Mouse (Mus musculus) intestine, embryonic 16.5 days (tissue): ENCODE data around the gene Glce. TPM values are rescaled to one million over a fixed set of nuclear protein-coding genes. Genes with fewer than 3 reads are reported as not detected.

Source experiments
- ATAC-seq: fragments of 200-750 bp; cut with Nextera tagmentation; 2 replicates; pipeline ENCODE4 v1.8.0; 2017; ENCODE audit warnings: moderate TSS enrichment, moderate library complexity
- H3K27ac ChIP-seq: fragments of 300-500 bp; sonication (generic); 2 replicates; pipeline ENCODE4 v1.5.1; 2014; ENCODE audit warnings: mild to moderate bottlenecking, low read length
- H3K27me3 ChIP-seq: fragments of 300-500 bp; sonication (generic); replicated peaks from 2 replicates; pipeline ENCODE4 v1.6.1; 2014; ENCODE audit warnings: low read length, control low read depth, mixed read lengths; ENCODE audit not compliant: control insufficient read depth, insufficient read depth
- H3K36me3 ChIP-seq: fragments of 300-500 bp; sonication (generic); 2 replicates; pipeline ENCODE4 v1.6.1; 2014; ENCODE audit warnings: low read length, control low read depth; ENCODE audit not compliant: control insufficient read depth, insufficient read depth
- H3K4me1 ChIP-seq: fragments of 300-500 bp; sonication (generic); 2 replicates; pipeline ENCODE4 v1.6.1; 2014; ENCODE audit warnings: low read length, control low read depth, mixed read lengths; ENCODE audit not compliant: control insufficient read depth, insufficient read depth
- H3K4me2 ChIP-seq: fragments of 300-500 bp; sonication (generic); 2 replicates; pipeline ENCODE4 v1.6.1; 2014; ENCODE audit warnings: low read depth, low read length, control low read depth
- H3K4me3 ChIP-seq: fragments of 300-500 bp; sonication (generic); 2 replicates; pipeline ENCODE4 v1.5.1; 2014; ENCODE audit warnings: mild to moderate bottlenecking, low read length
- H3K9ac ChIP-seq: fragments of 300-500 bp; sonication (generic); 2 replicates; pipeline ENCODE4 v1.6.1; 2014; ENCODE audit warnings: low read depth, low read length
- H3K9me3 ChIP-seq: fragments of 300-500 bp; sonication (generic); 2 replicates; pipeline ENCODE4 v1.6.1; 2016; ENCODE audit warnings: low read length, control low read depth; ENCODE audit not compliant: control insufficient read depth
- WGBS: fragments of 180-500 bp; shearing (Covaris S2); extraction: QIAGEN DNeasy Blood & Tissue Kit; methylation state at CpG from one replicate; pipeline ENCODE4 v1.1.7; 2014; 5-methylcytosine and 5-hydroxymethylcytosine counted together
- polyA plus RNA-seq: library from polyadenylated mRNA; unstranded; fragments of >200 nt; fragmentation: Nextera tagmentation; extraction: Ambion mirVana; gene quantifications from 2 replicates; pipeline ENCODE4 v1.2.1, GENCODE M21; 2015

The Glce gene
- polyA plus RNA-seq, 1 experiment from 2014 or later, result 16.0 TPM

DNA sequence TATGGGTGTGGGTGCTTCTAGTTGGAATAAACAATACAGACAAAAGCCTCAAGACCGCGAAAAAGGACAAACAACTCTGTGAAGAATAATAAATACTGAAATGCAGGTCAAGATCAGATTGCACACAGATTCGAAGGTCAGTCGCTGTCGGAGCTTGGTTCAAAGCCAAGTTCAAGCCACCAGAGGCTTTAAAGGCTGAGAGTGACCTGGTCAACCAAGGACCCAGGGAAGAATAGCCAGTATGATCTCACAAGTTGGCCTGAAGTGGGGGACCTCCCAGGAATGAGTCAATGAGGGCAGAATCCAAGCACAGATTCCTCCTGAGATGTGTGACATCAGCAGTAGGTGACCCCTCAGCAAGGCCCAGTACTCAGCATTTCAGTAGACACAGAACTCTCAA, 8.3 kb upstream of the Glce start:
- H3K9me3 ChIP-seq, result no peaks in the 10 kb centered on the region
- H3K27me3 ChIP-seq, result no peaks in the 10 kb centered on the region
- 88% methylated on average over 5 of the region's 5 CpGs for WGBS
- no peak for ATAC-seq
- H3K9ac ChIP-seq, result no peak overlapping the region
- no peak overlapping the region for H3K4me2 ChIP-seq
- no peaks in the 10 kb centered on the region for H3K36me3 ChIP-seq
- H3K4me1 ChIP-seq, result no peaks in the 10 kb centered on the region
- H3K27ac ChIP-seq, result no peak overlapping the region
- no peak overlapping the region for H3K4me3 ChIP-seq

DNA sequence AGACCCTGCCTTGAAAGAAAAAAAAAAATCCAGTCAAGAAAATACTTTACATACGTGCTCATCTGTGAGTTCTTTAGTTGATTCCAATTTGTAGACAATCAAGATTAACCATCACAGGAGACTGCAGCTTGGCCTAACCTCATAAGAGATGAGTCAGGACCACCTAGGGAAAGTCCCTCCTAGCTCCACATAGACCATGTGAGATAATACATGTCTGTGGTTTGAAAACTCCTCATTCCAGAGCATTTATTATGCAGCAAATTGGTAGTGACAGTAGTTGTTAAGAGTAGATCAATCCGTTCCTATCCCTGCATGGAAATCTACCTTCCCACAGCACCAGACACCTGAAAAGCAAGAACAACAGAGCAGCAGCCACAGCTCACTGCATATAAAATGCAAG, 5.6 kb upstream of the Glce start:
- H3K4me2 ChIP-seq, result no peak overlapping the region
- no peaks in the 10 kb centered on the region for H3K9me3 ChIP-seq
- no peak overlapping the region for H3K9ac ChIP-seq
- ATAC-seq, result no peak
- no peaks in the 10 kb centered on the region for H3K36me3 ChIP-seq
- no peak overlapping the region for H3K27ac ChIP-seq
- H3K4me1 ChIP-seq, result no peaks in the 10 kb centered on the region
- H3K27me3 ChIP-seq, result no peaks in the 10 kb centered on the region
- no peak overlapping the region for H3K4me3 ChIP-seq
- 86% methylated on average over 2 of the region's 2 CpGs for WGBS

DNA sequence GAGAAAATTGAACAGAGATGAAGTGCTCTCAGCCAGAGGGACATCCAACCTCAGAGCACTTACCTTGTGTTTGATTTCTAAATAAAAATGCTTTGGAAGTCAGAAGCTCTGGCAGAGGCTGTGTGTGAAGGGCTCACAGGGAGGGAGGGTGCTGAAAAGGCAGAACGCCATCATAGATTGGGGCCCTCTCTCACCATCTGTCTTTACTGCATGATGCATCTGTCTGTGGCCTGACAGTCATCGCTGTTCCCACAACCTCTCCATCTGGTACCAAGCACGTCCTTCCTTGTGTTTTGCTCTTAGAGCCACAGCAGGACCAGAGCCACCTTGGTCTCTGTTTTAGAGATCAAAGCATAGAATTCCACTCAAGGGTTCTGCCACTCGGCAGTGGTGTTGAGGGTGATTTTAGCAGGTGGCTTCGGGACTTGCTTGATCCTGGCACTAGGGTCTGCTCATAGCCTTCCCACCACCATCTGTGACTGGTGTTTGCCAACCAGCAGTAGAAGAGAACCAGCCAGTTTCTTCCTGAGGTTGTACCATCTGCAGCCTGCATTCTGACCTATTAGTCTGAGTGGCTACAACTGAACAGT, 3.6 kb upstream of the Glce start:
- Histone ChIP-seq H3K27me3 (no peaks in the 10 kb centered on the region), H3K4me3 (no peak overlapping the region), H3K36me3 (no peaks in the 10 kb centered on the region), H3K4me1 (peaks cover 4% of the 10 kb centered on the region; the same call in 1 of the 2 replicates), H3K9me3 (no peaks in the 10 kb centered on the region), H3K9ac (no peak overlapping the region), H3K27ac (no peak overlapping the region), H3K4me2 (no peak overlapping the region)
- whole genome bisulfite sequencing, result 82% methylated on average over 5 of the region's 5 CpGs
- ATAC-seq, result no peak

DNA sequence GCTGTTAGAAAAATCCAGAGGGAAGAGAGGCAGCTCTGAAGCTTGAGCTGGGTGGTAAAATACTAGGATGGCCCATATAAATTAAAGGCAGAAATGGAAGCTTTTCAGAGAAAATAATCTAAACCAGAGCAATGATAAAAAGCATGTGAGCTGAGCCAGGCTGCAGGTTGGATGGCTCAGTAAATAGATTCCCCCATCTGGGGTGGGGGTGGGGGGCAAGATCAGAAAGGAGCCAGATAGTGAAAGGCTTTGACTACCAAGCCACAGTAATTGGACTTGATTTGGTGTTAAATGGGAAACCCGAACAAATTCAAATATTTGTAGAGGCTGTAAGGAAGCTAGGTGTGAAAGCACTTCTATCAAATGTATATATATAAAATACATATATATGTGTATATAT, 1.8 kb upstream of the Glce start:
- H3K36me3 ChIP-seq, result no peaks in the 10 kb centered on the region
- no peak overlapping the region for H3K4me3 ChIP-seq
- peaks cover 5% of the 10 kb centered on the region; the same call in 1 of the 2 replicates for H3K4me1 ChIP-seq
- no peaks in the 10 kb centered on the region for H3K27me3 ChIP-seq
- H3K9me3 ChIP-seq, result no peaks in the 10 kb centered on the region
- H3K9ac ChIP-seq, result no peak overlapping the region
- no peak for ATAC-seq
- 80% methylated on average over 1 of the region's 1 CpGs for WGBS
- H3K4me2 ChIP-seq, result no peak overlapping the region
- H3K27ac ChIP-seq, result no peak overlapping the region

DNA sequence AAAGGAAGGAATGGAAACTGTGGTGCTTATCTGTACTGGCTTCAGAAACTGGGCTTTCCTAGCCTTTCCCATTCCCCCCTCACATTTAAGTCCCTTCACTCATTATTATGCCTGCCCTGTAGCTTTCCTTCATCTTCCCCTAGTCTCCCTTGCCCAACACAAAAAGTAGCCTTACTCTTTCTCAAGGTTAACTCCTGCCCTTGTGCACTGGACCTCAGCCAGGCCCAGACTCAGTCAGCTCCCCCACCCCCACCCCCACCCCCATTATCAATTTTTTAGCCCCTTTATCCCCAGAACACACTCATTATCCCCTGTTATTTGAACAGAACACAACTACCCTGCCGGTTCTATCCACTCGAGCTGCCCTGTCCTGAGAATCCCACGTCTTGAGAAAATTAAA, 1.0 kb upstream of the Glce start:
- WGBS, result 45% methylated on average over 3 of the region's 3 CpGs

DNA sequence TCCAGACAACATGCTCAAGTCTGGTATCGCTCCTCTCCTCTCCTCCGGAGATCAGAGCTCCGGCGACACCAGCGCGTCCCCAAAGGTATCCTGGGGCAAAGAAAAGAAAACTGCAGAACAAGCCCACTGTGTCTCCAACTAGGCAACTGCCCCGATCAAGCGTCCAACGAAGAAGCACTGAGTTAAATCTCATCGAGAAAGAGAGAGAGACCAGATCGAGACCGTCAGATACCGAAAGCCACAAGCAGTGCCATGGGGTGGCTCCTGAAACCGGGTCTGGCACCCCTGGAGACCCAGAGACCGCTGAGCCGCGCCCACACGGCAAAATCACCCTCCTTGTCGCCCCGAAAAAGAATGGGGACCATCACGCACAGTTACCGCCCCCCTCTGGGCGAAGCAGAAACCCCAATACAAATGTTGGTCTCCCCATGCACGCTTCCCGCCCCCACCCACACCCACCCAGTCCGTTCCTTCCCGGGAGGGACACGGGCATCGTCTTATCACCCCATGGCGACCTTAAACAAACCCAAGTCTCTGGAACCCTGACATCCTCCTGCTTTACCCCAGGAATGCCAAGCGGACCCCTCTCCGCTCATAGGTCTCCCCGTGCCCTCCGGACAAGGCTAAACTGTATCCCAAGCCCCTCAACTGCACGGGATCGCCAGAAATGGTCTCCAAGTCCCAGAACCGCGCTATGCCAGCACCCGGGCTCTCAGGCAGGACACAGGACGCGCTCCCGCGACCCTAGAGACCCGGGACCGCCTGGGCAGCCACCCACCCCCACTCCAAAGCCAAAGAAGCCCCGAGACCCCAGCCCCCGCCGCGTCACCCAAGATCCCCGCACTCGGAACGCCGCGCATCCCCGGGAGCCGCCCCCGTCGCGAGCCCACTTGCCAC, 656 bp downstream of the Glce start:
- H3K27me3 ChIP-seq, result no peaks in the 10 kb centered on the region
- H3K4me3 ChIP-seq, result peak overlapping the region; percentile 76
- peaks cover 5% of the 10 kb centered on the region; the same call in 1 of the 2 replicates for H3K4me1 ChIP-seq
- peak overlapping the region; percentile 89 for H3K27ac ChIP-seq
- peak overlapping the region; percentile 88 for H3K4me2 ChIP-seq
- peak; percentile 45 for ATAC-seq
- under 1% methylated on average over 59 of the region's 59 CpGs for WGBS
- H3K9me3 ChIP-seq, result no peaks in the 10 kb centered on the region
- no peaks in the 10 kb centered on the region for H3K36me3 ChIP-seq
- peak overlapping the region; percentile 90 for H3K9ac ChIP-seq

More for the DNA sequence above, 1.0 kb upstream of the Glce start:
- no peak for ATAC-seq
- peak overlapping the region; percentile 57 for H3K4me3 ChIP-seq
- H3K4me2 ChIP-seq, result peak overlapping the region; percentile 66
- no peaks in the 10 kb centered on the region for H3K9me3 ChIP-seq
- peaks cover 5% of the 10 kb centered on the region; the same call in 1 of the 2 replicates for H3K4me1 ChIP-seq
- peak overlapping the region; percentile 63 for H3K27ac ChIP-seq
- H3K9ac ChIP-seq, result peak overlapping the region; percentile 68
- H3K27me3 ChIP-seq, result no peaks in the 10 kb centered on the region
- H3K36me3 ChIP-seq, result no peaks in the 10 kb centered on the region

DNA sequence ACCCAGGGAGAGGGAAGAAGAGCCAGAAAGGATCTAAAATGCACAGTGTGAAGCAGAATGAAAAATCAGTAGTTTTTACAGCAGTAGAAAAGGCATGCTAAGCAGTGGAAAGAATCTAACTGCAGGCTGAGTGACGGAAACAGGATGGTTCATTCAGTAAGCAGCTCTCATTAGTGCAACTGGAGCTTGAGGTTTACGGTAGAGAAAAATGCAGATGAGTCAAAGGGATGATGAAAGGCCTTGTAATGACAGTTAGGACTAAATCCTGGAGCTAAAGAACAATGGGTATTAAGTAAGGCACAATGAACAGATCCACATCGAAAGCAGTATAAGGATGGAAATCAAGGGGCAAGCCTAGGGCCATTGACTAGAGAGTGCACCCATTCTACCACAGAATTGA, 3.7 kb downstream of the Glce start:
- Histone ChIP-seq H3K9ac (no peak overlapping the region), H3K4me3 (no peak overlapping the region), H3K27me3 (no peaks in the 10 kb centered on the region), H3K4me2 (no peak overlapping the region), H3K27ac (no peak overlapping the region), H3K9me3 (no peaks in the 10 kb centered on the region), H3K4me1 (peaks cover 5% of the 10 kb centered on the region; the same call in 1 of the 2 replicates), H3K36me3 (no peaks in the 10 kb centered on the region)
- WGBS, result 60% methylated on average over 3 of the region's 3 CpGs
- no peak for ATAC-seq

DNA sequence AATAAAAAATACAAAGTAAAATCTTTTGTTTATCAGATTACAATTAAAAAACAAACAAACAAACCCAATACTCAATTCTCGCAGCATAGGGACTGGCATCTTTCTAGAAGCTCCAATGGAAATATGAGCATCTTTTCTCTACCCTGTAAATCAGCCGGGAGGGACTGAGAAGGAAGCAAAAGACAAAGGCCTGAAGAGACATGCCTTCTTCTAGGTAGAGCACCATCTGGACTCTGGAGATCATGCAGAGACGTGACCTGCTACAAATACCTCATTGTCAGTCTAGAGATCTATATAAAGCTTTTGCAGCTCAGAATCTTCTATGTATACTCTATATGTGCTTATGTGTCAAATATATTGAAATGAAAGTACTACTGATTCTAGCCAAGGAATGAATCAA, 6.6 kb downstream of the Glce start:
- Histone ChIP-seq H3K27me3 (no peaks in the 10 kb centered on the region), H3K9me3 (no peaks in the 10 kb centered on the region), H3K36me3 (no peaks in the 10 kb centered on the region), H3K4me2 (no peak overlapping the region), H3K4me3 (no peak overlapping the region), H3K4me1 (no peaks in the 10 kb centered on the region), H3K9ac (no peak overlapping the region), H3K27ac (no peak overlapping the region)
- ATAC-seq, result no peak
- whole genome bisulfite sequencing, result 81% methylated on average over 3 of the region's 3 CpGs

DNA sequence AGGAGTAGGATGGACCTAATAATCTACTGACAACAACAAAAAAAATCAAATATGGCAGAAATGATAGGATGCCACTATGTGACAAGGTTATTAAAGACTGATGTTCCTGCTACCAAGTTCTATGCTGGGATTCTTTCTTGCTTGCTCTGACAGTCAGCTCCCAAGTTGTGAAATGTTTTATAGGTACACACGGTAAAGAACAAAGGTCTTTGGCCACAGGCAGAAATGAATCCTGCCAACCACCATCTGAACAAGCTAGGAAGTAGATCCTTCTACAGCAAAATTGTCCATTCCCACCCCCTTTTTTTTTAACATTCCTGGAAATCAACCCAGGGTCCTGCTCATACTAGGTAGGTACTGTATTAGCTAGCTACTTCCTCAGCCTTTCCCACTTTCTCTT, 25.9 kb downstream of the Glce start:
- H3K4me1 ChIP-seq, result no peaks in the 10 kb centered on the region
- H3K9me3 ChIP-seq, result no peaks in the 10 kb centered on the region
- no peak overlapping the region for H3K27ac ChIP-seq
- no peaks in the 10 kb centered on the region for H3K36me3 ChIP-seq
- 60% methylated on average over 1 of the region's 1 CpGs for WGBS
- no peak overlapping the region for H3K9ac ChIP-seq
- H3K4me3 ChIP-seq, result no peak overlapping the region
- no peaks in the 10 kb centered on the region for H3K27me3 ChIP-seq
- H3K4me2 ChIP-seq, result no peak overlapping the region
- no peak for ATAC-seq
